Mouse (Mus musculus) yolk sac, embryonic 10.5 days (tissue): ENCODE results near the gene Fbxw27.
A peak's percentile ranks its signal among the peaks of the same experiment; 100 is the strongest.
"Not testable (repeated sequence)": the region's sequence is repeated elsewhere in the genome, so short reads cannot be mapped to it uniquely, and the experiment has no call there.

Experiments used
- DNase-seq: peaks from one replicate; pipeline ENCODE4 v3.0.0-alpha.2; 2017; ENCODE audit warnings: low spot score

The Fbxw27 gene

DNA sequence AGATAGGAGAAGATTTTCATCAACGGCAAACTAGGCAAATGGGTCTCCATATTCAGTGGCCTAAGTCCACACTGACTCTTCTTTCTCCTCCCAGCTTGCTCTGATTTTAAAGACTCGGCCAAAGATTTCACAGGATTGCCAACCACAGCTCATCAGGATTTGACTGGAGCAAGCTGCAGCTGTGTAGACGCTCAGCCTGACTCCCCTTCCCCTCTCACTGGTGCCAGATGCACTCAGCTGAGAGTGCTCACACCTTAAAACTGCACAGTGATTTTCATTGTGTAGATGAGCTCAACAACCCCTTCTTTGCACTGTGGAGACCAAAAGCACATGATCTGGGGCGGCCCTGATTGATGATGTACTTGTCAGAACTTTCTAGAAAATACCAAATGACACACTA, at the start of gene Fbxw27:
Gene Fbxw27, minus strand, starts transcription at position 101 of the 400 bp plus-strand sequence.
- not testable (repeated sequence) for DNase-seq

GRCm38 (mm10) chr9:109833088-109833412, 42.6 kb upstream of the Fbxw27 start:
- no peak for DNase-seq

DNA sequence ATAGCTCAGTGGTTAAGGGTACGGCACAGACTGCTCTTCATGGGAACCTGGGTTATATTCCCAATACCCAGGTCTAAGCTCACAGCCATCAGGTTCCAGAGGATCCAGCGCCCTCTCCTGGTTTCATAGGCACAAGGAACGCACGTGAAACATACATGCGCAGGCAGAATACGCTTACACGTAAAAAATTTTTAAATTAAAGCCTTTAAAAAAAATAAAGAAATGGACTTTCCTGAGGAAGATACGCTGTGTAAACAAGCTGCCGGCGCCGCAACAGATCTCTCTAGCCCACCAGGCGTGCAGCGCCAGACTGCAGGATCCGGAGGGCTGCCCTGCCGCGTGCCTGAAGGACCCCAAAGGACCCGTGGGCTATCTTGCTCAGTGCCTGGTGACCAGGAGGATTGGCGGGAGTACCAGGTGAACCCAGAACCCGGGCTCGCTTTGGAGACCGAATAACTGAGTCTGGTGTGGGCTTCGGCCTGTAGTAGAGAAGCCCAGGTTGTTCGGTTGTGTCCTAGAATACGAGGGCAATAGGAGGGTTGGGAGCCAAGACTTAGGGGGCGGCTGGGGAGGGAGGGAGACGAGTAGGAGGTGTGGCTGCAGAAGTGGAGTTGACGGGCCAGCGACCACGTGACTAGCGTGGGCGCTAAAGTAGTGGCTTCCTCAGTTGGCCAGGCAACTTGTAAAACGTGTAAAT, 42.1 kb upstream of the Fbxw27 start, which contains the start of gene Nme6:
Gene Nme6, plus strand, starts transcription at position 359 of the 697 bp plus-strand sequence.
- peak; percentile 94 for DNase-seq

DNA sequence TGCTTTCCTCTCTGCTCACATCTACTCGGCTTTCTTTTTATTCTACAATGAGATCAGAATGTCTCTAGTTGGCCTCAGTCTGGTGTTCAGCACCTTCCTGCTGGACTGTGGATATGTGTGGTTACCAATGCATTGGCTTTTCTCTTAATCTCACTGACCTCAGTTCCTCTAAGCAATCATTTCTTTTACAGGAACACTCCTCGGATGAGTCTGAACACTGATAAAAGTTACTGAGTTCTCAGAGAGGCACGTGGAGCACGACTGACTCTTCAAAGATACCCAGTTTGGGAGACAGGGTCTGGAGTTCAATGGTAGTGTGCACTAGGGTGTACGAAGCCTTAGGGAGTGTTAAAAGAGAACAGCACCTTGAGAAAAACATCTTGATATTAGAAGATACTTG, 35.7 kb upstream of the Fbxw27 start:
- DNase-seq = no peak

- DNase-seq = no peak
These were observed 35.3 kb upstream of the Fbxw27 start for GRCm38 (mm10) chr9:109825739-109826138.

DNA sequence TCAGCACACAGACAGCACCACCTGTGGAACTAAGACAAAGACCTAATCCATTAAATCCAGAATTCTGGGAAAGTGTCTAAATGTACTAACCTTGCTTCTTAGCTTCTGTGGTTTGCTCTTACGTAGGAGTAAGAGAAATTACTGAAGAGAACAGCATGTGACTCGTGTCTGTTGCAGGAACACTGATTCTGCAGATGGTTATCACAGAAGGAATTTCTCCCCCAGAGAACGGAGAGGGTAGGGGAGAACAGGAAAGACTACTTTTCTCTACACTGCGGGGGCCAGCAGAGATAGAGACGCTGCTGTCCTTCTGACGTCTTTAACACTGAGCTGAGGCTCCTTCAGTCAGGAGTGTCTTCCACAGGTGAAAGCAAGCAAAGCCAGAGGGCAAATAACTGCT, 25.9 kb upstream of the Fbxw27 start:
- DNase-seq = peak; percentile 39

DNA sequence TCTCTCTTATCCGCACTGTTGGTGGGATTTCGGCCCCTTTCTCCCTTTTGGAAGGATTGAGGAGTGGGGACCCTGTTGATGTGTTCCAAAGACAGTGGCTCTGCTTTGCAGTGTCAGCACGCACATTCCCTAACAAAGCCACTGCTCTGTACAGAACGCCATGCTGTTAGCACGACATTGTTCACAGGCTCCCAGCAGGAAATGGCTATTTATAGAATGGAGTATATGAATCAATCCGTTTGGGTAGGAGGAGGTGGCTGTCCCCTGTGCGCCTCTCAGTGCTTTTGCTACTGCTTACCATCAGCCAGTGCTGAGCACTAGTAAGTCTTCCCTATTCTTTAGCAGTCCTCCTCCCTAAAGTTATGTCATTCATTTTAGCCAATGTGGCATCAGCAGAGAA, 23.0 kb upstream of the Fbxw27 start:
- DNase-seq = no peak

GRCm38 (mm10) chr9:109811980-109812379, 21.5 kb upstream of the Fbxw27 start, which contains the start of gene Spink8:
Gene Spink8 (plus strand): TSS chr9:109812280.
- DNase-seq = no peak

- no peak for DNase-seq
These were observed 17.4 kb upstream of the Fbxw27 start for GRCm38 (mm10) chr9:109807898-109808297.

- no peak for DNase-seq
These were observed 16.3 kb upstream of the Fbxw27 start for GRCm38 (mm10) chr9:109806695-109807293.

DNA sequence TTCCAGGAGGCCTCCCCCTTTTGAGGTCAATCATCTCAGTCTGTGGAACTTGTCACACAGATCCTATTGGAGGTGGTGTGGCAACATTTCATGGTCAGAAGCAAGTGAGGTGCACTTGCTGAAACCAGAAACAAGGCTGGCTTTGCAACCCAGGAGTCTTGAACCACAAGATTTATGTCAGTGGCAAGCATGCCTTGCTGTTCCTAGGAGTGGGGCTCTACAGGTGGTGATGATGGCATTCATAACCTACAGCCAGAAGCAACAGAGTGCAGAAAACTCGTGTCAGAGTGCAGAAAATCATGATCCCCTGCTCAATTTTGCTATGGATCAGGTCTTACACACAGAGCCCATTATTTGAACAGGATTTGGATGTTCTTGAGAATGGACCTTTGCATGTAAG, 15.8 kb upstream of the Fbxw27 start:
- DNase-seq = no peak

GRCm38 (mm10) chr9:109805596-109805995, 15.1 kb upstream of the Fbxw27 start:
- DNase-seq = not testable (repeated sequence)

DNA sequence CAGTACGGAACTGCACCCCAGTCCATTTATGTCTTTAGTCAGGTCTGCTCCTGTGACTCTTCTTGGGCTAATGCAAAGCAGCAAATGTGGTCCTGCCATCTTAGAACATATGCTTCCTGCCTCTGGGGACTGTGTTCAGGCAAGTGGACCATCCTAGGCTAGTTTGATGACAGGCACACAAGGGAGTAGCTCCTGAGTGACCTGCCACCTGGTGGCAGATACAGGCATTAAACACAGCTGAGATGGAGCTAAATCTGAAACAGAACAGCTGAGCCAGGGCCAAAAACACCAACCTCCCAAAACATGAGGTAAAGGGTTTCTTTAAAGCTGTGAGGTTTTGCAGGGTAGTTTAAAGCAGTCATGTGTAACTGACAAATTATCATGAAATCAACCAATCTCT, 7.6 kb upstream of the Fbxw27 start:
- DNase-seq = no peak

- DNase-seq = no peak
These were observed 5.3 kb upstream of the Fbxw27 start for GRCm38 (mm10) chr9:109795811-109796210.

GRCm38 (mm10) chr9:109795221-109795620, 4.8 kb upstream of the Fbxw27 start:
- DNase-seq = no peak

GRCm38 (mm10) chr9:109766841-109767240, 23.6 kb downstream of the Fbxw27 start:
- DNase-seq = not testable (repeated sequence)

DNA sequence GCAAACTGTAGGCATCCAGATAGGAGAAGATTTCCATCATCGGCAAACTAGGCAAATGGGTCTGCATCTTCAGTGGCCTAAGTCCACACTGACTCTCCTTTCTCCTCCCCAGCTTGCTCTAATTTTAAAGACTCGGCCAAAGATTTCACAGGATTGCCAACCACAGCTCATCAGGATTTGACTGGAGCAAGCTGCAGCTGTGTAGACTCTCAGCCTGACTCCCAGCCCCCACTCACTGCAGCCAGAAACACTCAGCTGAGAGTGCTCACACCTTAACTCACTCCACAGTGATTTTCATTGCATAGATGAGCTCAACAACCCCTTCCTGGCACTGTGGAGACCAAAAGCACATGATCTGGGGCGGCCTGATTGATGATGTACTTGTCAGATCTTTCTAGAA, 44.5 kb downstream of the Fbxw27 start, which contains the start of gene Fbxw26:
Gene Fbxw26, minus strand, starts transcription at position 101 of the 400 bp plus-strand sequence.
- DNase-seq = not testable (repeated sequence)
